Mouse (Mus musculus) common myeloid progenitor, adult 5-6 weeks (primary cell): ENCODE results near the gene Cstad. TPM values are rescaled to one million over a fixed set of nuclear protein-coding genes. Genes with fewer than 3 reads are reported as not detected.

Experiments used
- ATAC-seq: replicated peaks from 2 replicates; pipeline ENCODE4 v1.8.0; 2016; ENCODE audit warnings: low read depth, mild to moderate bottlenecking, moderate TSS enrichment, inconsistent platforms; ENCODE audit not compliant: poor library complexity, severe bottlenecking
- total RNA-seq: library from RNA; stranded (forward); fragments of 200-1000, 187-1606 nt; gene quantifications from 2 replicates; pipeline ENCODE4 v1.2.3, GENCODE M21; 2017

The Cstad gene
- not detected in 2 replicates for total RNA-seq

- peak; percentile 65 for ATAC-seq
Observed at GRCm38 (mm10) chr2:30594641-30595379, at the start of gene Cstad. Gene Cstad (plus strand): TSS chr2:30595040.

DNA sequence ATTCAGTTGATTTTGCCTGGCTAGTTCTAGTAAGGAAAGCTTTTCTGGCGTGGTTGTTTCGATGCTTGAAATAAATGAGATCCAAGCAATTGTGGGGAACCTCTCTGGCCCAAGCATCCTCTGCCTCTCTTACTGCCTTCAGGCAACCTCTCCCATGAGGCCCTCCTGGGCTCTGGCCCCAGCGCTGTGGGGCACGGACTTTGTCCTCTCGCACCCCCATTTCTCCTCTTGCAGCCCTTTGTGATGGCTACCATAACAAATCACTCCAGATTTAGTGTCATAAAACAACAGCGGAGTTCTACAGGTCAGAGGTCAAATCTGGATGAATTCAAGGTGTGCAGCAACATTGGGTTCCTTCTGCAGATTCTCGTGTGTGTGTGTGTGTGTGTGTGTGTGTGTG lies 49.1 kb upstream of the Cstad start:
- no peak for ATAC-seq

DNA sequence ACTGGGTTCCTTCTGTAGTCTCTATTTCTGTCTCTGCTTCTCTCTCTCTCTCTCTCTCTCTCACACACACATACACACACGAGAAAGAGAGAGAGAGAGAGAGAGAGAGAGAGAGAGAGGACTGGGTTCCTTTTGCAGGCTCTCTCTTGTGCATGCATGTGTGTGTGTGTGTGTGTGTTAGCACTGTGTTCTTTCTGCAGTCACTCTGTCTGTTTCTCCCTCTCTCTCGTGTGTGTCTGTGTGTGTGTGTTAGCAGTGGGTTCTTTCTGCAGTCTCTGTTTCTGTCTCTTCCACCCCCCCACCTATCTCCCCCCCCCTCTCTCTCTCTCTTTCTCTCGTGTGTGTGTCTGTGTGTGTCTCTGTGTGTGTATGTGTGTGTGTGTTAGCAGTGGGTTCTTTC lies 48.6 kb upstream of the Cstad start:
- ATAC-seq = no peak

GRCm38 (mm10) chr2:30547455-30548217 lies 47.2 kb upstream of the Cstad start:
- no peak for ATAC-seq

DNA sequence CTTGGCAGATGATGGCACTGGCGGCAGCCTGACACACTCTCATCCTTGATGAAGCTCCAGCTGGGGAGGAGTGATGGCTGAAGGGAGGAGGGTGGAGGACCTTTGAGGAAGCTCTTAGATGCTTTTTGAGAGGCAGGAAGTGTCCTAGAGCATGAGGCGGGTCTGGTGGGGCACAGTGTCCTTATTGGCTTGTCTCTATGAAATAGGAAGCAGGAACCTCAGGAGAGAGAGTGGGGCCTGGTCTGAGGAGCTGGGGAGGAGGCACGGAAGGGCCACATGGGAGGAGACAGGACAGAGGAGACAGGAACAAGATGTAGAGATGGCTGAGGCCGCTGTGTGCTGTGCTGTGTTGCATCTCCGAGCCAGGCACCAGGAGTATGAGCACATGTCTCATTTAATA lies 43.3 kb upstream of the Cstad start:
- peak; percentile 62 for ATAC-seq

DNA sequence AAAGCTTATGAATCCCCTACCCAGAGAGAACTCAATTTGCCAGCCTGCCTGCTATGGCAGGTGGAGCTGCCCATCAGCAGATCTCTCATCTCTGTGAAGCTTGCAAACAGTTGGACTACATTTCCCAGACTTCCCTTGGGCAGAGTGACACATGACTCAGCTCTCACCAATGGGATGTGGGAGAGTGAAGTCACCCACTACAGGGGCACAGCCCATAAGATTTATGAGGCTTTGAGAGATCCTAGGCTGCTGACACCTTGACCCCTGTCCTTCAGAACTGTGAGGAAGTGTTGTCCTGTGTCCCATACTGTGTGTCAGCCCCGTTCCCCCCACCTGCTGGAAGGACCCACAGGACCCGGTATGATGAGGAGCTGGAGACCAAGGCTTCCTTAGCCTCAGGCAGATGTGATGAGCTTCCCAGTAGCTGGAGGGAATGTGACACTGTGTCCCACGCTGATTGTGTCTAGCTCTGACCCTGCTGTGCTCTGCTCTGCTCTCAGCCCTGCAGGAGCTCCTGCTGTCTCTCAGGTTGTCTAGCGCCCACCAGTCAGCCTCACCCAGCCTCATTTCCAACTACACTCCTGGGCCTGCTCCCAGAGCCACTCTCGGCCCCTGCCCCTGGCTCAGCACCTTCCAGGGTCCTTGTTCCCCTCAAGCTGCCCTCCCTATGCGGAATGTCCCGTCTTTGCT lies 40.8 kb upstream of the Cstad start:
- ATAC-seq = peak; percentile 62; the same call in 1 of the 2 replicates

- no peak for ATAC-seq
Observed at GRCm38 (mm10) chr2:30555257-30555656, 39.6 kb upstream of the Cstad start.

- no peak for ATAC-seq
Observed at GRCm38 (mm10) chr2:30556495-30556894, 38.3 kb upstream of the Cstad start.

- ATAC-seq = no peak
Observed at GRCm38 (mm10) chr2:30559552-30559951, 35.3 kb upstream of the Cstad start.

- ATAC-seq = no peak
Observed at GRCm38 (mm10) chr2:30562553-30562952, 32.3 kb upstream of the Cstad start.

- ATAC-seq = no peak
Observed at GRCm38 (mm10) chr2:30571647-30572046, 23.2 kb upstream of the Cstad start.

DNA sequence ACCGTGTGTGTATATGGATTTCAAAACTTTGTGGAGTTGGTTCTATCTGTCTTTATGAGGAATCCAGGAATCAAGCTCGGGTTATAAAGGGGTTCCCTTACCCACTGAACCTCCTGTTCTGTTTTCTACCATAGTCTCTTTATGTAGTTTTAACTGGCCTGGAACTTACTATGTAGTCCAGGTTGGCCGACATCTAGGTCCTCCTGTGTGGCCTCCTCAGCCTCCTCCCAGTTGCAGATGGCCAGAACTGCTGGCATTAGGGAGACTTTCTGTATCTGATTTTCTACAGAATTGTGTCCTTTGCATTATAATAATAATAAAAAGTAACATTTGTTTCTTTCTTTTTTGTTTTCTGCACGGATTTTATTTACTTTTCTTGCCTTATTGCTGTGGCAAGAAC lies 21.3 kb upstream of the Cstad start:
- no peak for ATAC-seq

GRCm38 (mm10) chr2:30577010-30577409 lies 17.8 kb upstream of the Cstad start:
- ATAC-seq = no peak

DNA sequence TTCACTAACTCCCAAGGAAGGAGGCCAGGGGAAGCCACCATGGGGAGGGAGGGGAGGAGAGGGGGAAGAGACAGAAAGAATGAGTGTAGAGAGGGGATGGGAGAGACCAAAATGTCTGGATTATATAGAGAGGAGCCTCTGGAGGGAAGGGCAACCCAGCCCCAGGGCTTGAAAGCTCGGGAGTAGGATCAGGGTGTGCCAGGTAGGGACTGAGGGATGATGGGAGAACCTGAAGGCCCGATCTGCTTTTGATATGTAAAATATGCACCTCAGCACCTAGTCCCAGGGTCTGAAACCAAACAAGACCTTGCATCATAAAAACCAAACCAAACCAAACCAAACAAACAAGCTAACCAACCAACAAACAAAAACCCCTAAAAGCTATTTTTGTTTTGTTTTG lies 16.8 kb upstream of the Cstad start:
- ATAC-seq = no peak

GRCm38 (mm10) chr2:30587161-30587560 lies 7.7 kb upstream of the Cstad start:
- peak; percentile 92 for ATAC-seq

- no peak for ATAC-seq
Observed at GRCm38 (mm10) chr2:30587671-30588070, 7.2 kb upstream of the Cstad start.

GRCm38 (mm10) chr2:30588985-30589511 lies 5.8 kb upstream of the Cstad start:
- no peak for ATAC-seq

DNA sequence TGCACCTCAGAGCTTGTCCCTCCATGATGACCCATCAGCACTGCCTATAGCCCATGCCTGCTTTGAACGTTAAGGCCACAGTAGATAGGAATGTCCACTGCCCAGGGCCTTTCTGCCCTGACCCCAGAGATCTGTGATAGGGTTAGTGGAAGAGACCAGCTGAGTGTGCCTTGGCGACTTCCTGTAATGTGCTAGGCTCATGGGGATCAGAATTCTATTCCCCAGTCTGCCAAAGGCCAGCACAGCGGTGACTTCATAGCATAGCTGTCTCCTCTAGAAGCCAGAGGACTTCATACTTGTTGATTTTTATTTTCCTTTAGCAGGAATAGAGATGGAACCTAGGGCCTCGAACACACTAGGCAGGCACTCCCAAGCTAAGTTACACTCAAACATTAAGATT lies 5.1 kb upstream of the Cstad start:
- no peak for ATAC-seq

DNA sequence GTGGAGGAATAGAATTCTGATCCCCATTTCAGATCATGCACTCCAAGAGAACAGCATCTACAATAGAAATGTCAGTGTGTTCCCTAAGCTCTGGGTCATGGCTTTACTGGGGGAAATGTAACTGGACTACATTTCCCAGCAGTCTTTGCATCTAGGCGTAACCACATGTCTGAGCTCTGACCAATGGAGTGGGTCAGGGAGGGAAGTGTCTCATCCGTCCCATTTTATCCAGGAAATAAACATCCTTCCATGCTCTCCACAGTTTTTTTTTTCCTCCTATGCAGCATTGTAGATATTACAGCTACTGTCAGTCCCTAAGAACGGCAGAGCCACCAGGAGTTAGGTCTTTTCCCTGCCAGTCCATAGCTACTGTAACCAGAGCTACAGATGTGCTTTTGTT lies 3.9 kb upstream of the Cstad start:
- ATAC-seq = peak; percentile 74

DNA sequence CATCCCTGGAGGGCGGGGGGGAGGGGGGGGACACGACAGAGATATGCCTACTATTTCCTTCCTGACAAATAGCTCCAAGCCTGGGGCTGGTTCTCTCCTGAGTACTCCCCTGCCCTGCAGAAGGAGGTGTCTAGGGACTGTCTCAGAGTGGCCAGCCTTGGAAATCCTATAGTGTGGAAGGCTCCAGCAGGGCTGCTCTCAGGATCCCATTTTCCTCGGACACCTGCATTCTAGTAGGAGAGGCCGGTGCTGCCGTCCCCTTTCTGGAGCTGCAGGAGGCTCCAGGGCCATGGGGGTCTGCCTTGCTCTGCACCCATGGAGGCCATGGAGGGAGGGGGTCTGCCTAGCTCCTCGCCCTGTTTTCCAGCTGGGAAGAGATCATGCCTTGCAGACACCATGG lies 2.4 kb upstream of the Cstad start:
- ATAC-seq = no peak

GRCm38 (mm10) chr2:30592951-30593350 lies 1.9 kb upstream of the Cstad start:
- no peak for ATAC-seq
